Mouse (Mus musculus) ES-Bruce4 (cell line): ENCODE measurements around the gene Pdap1.
A peak's percentile ranks its signal among the peaks of the same experiment; 100 is the strongest.

Experiments used
- EP300 ChIP-seq: IDR thresholded peaks from 2 replicates; pipeline ENCODE4 v1.6.1; 2011; ENCODE audit warnings: low read depth, low read length; ENCODE audit not compliant: insufficient read depth
- POLR2A ChIP-seq: IDR thresholded peaks from one replicate; pipeline ENCODE4 v1.8.1; 2011; ENCODE audit warnings: low read length; ENCODE audit not compliant: insufficient read depth

- TF ChIP-seq POLR2A (peak; percentile 32), EP300 (no peak)
Measured at GRCm38 (mm10) chr5:145164710-145165109, 24.7 kb upstream of the Pdap1 start.
